ENCODE assay signal across 8 mouse cellular contexts in the genomic region with DNA sequence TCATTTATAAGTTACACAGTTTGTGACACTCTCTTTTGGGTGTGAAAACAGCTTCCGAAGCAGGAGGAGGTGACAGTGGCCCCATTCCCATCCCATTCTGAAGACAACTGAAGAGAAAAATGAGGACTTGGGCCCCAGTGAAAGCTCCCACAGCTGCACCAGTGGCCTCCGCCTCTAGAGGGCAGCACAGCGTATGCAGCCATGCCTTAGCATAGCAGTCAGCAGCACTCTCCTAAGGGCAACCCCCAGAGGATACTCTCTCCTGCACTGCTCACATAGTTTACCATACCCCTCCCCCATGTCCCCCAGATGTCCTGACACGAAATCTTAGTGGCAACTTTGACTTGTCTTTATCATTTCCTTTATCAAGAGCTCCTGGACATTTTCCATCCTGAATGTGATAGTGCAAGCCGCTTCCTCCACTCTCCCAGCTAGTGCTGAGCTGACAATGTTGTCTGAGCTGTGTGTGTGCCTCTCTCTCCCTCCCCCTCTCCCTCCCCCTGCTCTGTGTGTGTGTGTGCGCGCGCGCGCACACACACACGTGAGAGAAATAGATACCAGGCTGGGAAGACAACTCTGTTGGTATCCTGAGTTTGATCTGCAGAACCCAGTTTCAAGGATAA. TPM values are rescaled to one million over a fixed set of nuclear protein-coding genes. Genes with fewer than 3 reads are reported as not detected.
DNase-seq lines count a peak whose midpoint lies in the region; ATAC-seq and TF ChIP-seq lines count a peak whose summit lies in the region.

No protein-coding gene starts in this region.

- H3K27me3 ChIP-seq in megakaryocyte, embryonic 14.5 days (replicated peaks): no peaks in the 10 kb centered on the region

- peaks cover 37% of the 10 kb centered on the region for H3K4me1 ChIP-seq in megakaryocyte, embryonic 14.5 days

- H3K9me3 ChIP-seq in megakaryocyte, embryonic 14.5 days: no peaks in the 10 kb centered on the region

- peak; percentile 67 for DNase-seq in WW6 (ENCODE audit: low read depth, low spot score)
- DNase-seq in gastrocnemius, adult 8-10 months (ENCODE audit: low spot score in 2 of 2): peak; percentile 62 to 71
- peak; percentile 12 for DNase-seq in hindlimb bud, embryonic 11.5 days (ENCODE audit: extremely low spot score, low read depth, low spot score)
- peak; percentile 79 to 91 for DNase-seq in left cerebral cortex, adult 2 months (ENCODE audit: extremely low spot score in 1 of 2, low spot score in 2 of 2)
- DNase-seq in right cerebral cortex, postnatal 10 days (ENCODE audit: low spot score in 2 of 2): peak; percentile 70 to 84
- peak; percentile 89 for DNase-seq in urinary bladder, postnatal 14 days (ENCODE audit: low spot score)

- peak; percentile 100 for TF ChIP-seq CTCF in left cerebral cortex, adult 2 months (IDR thresholded peaks at IDR 0.05)

- no peaks in the 10 kb centered on the region for H3K36me3 ChIP-seq in megakaryocyte, embryonic 14.5 days (replicated peaks; ENCODE audit: low read length)

- ATAC-seq in common myeloid progenitor, adult 5-6 weeks (replicated peaks; ENCODE audit: low read depth, poor library complexity, severe bottlenecking): peak; percentile 99

- intact Hi-C loops in left cerebral cortex, adult 2 months (cut with DNase I): loop anchor here (1.0 kb wide), 2 partner anchors 43 to 72 kb away; no protein-coding TSS in a partner anchor

- H3K27ac ChIP-seq in left cerebral cortex, adult 2 months: no peak overlapping the region

- no peak overlapping the region for H3K4me3 ChIP-seq in left cerebral cortex, adult 2 months
- H3K4me3 ChIP-seq in megakaryocyte, embryonic 14.5 days (replicated peaks): peak overlapping the region; percentile 77

RNA-seq across cellular contexts. Expression of a gene that starts 4.4 kb away (rescaled TPM):
- total RNA-seq in common myeloid progenitor, adult 5-6 weeks (2017): 1.4 TPM in 1 of 2 replicates, not detected in the other
- not detected for total RNA-seq in gastrocnemius, adult 8-10 months (2022)
- total RNA-seq in left cerebral cortex, adult 2 months (2021): not detected
- polyA plus RNA-seq in megakaryocyte, embryonic 14.5 days (2012; ENCODE audit: insufficient read depth, low replicate concordance): 1.4 and 9.3 TPM in 2 replicates

RNA-seq across cellular contexts. Expression of a gene that starts 13.8 kb away (rescaled TPM):
- 154 and 175 TPM in 2 replicates for total RNA-seq in common myeloid progenitor, adult 5-6 weeks (2017)
- not detected for total RNA-seq in gastrocnemius, adult 8-10 months (2022)
- total RNA-seq in left cerebral cortex, adult 2 months (2021): not detected
- 2.9 and 10.0 TPM in 2 replicates for polyA plus RNA-seq in megakaryocyte, embryonic 14.5 days (2012; ENCODE audit: insufficient read depth, low replicate concordance)

RNA-seq across cellular contexts. Expression of a gene that starts 15.1 kb away (rescaled TPM):
- 1.6 TPM in 2 replicates for total RNA-seq in common myeloid progenitor, adult 5-6 weeks (2017)
- not detected for total RNA-seq in gastrocnemius, adult 8-10 months (2022)
- total RNA-seq in left cerebral cortex, adult 2 months (2021): not detected
- 0.10 TPM in 1 of 2 replicates, not detected in the other for polyA plus RNA-seq in megakaryocyte, embryonic 14.5 days (2012; ENCODE audit: insufficient read depth, low replicate concordance)

RNA-seq across cellular contexts. Expression of a gene that starts 17.5 kb away (rescaled TPM):
- 2.9 TPM in 1 of 2 replicates, not detected in the other for total RNA-seq in common myeloid progenitor, adult 5-6 weeks (2017)
- total RNA-seq in gastrocnemius, adult 8-10 months (2022): not detected
- not detected for total RNA-seq in left cerebral cortex, adult 2 months (2021)
- not detected in 2 replicates for polyA plus RNA-seq in megakaryocyte, embryonic 14.5 days (2012; ENCODE audit: insufficient read depth, low replicate concordance)

RNA-seq across cellular contexts. Expression of a gene that starts 20.8 kb away (rescaled TPM):
- total RNA-seq in common myeloid progenitor, adult 5-6 weeks (2017): 481 and 496 TPM in 2 replicates
- total RNA-seq in gastrocnemius, adult 8-10 months (2022): 100 to 1,000 TPM; 284 to 324 (median 303) TPM
- total RNA-seq in left cerebral cortex, adult 2 months (2021): 10 to 100 TPM; 58.2 TPM
- polyA plus RNA-seq in megakaryocyte, embryonic 14.5 days (2012; ENCODE audit: insufficient read depth, low replicate concordance): 68.1 and 368 TPM in 2 replicates

Comparison
In these comparisons a context has a peak if more than half of its experiments do, and no peak if none do; other contexts are left out.
1. DNase-seq: peak in every context shown above with its lines; median percentile 89 in urinary bladder, postnatal 14 days; 85 in left cerebral cortex, adult 2 months; 77 in right cerebral cortex, postnatal 10 days; 67 in WW6; 66 in gastrocnemius, adult 8-10 months; 12 in hindlimb bud, embryonic 11.5 days.
2. RNA of a gene that starts 13.8 kb away (total RNA-seq): 154 to 175 TPM in common myeloid progenitor, adult 5-6 weeks; not detected in left cerebral cortex, adult 2 months and not detected in gastrocnemius, adult 8-10 months; every median in the first group is over 100 times any median in the second.